13 mouse cellular contexts compared by ENCODE assay signal in genomic region chr19:6530359-6530758, GRCm38 (mm10). TPM values are rescaled to one million over a fixed set of nuclear protein-coding genes. Genes with fewer than 3 reads are reported as not detected.
DNase-seq lines count a peak whose midpoint lies in the region; ATAC-seq lines count a peak whose summit lies in the region.
"Had no signal": no experiment of that assay in that cellular context is flagged by ENCODE, and none has a peak within 500 bp of the region (broad histone marks: within the 10 kb centered on the region; RNA-seq: fewer than 3 reads in every experiment).

No protein-coding gene starts in this region.

- no peak overlapping the region for H3K9ac ChIP-seq in heart, embryonic 15.5 days
- peak overlapping the region; percentile 47 for H3K9ac ChIP-seq in forebrain, embryonic 14.5 days (ENCODE audit: low read length)
- no peak overlapping the region for H3K9ac ChIP-seq in midbrain, embryonic 12.5 days (replicated peaks)
- H3K9ac ChIP-seq: liver, embryonic 14.5 days had no signal

- peaks cover 23% of the 10 kb centered on the region for H3K4me1 ChIP-seq in heart, embryonic 15.5 days (replicated peaks)
- H3K4me1 ChIP-seq in forebrain, embryonic 14.5 days (ENCODE audit: control insufficient read depth, insufficient read depth, low read length): peaks cover 32% of the 10 kb centered on the region
- peaks cover 48% of the 10 kb centered on the region for H3K4me1 ChIP-seq in midbrain, embryonic 12.5 days

- no peak overlapping the region for H3K27ac ChIP-seq in heart, embryonic 15.5 days
- H3K27ac ChIP-seq in forebrain, embryonic 14.5 days (ENCODE audit: low read depth, low read length): peak overlapping the region; percentile 9; the same call in 1 of the 2 replicates
- H3K27ac ChIP-seq in midbrain, embryonic 12.5 days (replicated peaks): 0 out of 2 replicates have a peak overlapping the region, but pooled peaks have one; percentile 36
- H3K27ac ChIP-seq: liver, embryonic 14.5 days had no signal

- H3K36me3 ChIP-seq in heart, embryonic 15.5 days: no peaks in the 10 kb centered on the region
- H3K36me3 ChIP-seq in forebrain, embryonic 14.5 days (ENCODE audit: control insufficient read depth, insufficient read depth, low read length): peaks cover 16% of the 10 kb centered on the region; the same call in 1 of the 2 replicates
- H3K36me3 ChIP-seq in midbrain, embryonic 12.5 days: peaks cover 14% of the 10 kb centered on the region

- 36% methylated on average over 13 of the region's 13 CpGs for WGBS in heart, embryonic 15.5 days
- WGBS in forebrain, embryonic 14.5 days: 20% methylated on average over 13 of the region's 13 CpGs
- WGBS in midbrain, embryonic 12.5 days: 23% methylated on average over 13 of the region's 13 CpGs

- ATAC-seq in heart, embryonic 15.5 days (replicated peaks; ENCODE audit: insufficient number of reproducible peaks, insufficient read depth, low FRiP score, low read depth): no peak
- no peak for ATAC-seq in forebrain, embryonic 14.5 days
- ATAC-seq in midbrain, embryonic 12.5 days (ENCODE audit: low FRiP score, low read depth): no peak

- no peak overlapping the region for H3K4me3 ChIP-seq in heart, embryonic 15.5 days
- peak overlapping the region; percentile 15 for H3K4me3 ChIP-seq in forebrain, embryonic 14.5 days (ENCODE audit: low read depth, low read length)
- no peak overlapping the region for H3K4me3 ChIP-seq in midbrain, embryonic 12.5 days

- DNase-seq in heart, adult 11 months: no peak
- DNase-seq in embryo, embryonic 9.5 days (ENCODE audit: extremely low spot score): peak; percentile 23
- DNase-seq in forebrain, embryonic 14.5 days (ENCODE audit: low spot score): no peak
- no peak for DNase-seq in urinary bladder, adult 2 months (ENCODE audit: low spot score)
- no peak for DNase-seq in frontal cortex, adult 2 months (ENCODE audit: extremely low spot score in 1 of 2, low spot score in 1 of 2)
- DNase-seq in lung, adult 18-20 months: no peak
- DNase-seq: cerebellum, adult 11 months; gastrocnemius, postnatal 36 days; kidney, adult 18-20 months had no signal

- peaks cover 65% of the 10 kb centered on the region for H3K27me3 ChIP-seq in heart, embryonic 15.5 days
- no peaks in the 10 kb centered on the region for H3K27me3 ChIP-seq in forebrain, embryonic 14.5 days (replicated peaks; ENCODE audit: control insufficient read depth, insufficient read depth, low read length)
- H3K27me3 ChIP-seq in midbrain, embryonic 12.5 days: no peaks in the 10 kb centered on the region

- no peaks in the 10 kb centered on the region for H3K9me3 ChIP-seq in heart, embryonic 15.5 days (replicated peaks)
- H3K9me3 ChIP-seq in forebrain, embryonic 14.5 days (replicated peaks; ENCODE audit: control insufficient read depth, low read length): no peaks in the 10 kb centered on the region
- no peaks in the 10 kb centered on the region for H3K9me3 ChIP-seq in midbrain, embryonic 12.5 days
- H3K9me3 ChIP-seq: megakaryocyte, embryonic 14.5 days had no signal

- H3K4me2 ChIP-seq in heart, embryonic 15.5 days: peak overlapping the region; percentile 85; the same call in 1 of the 2 replicates
- H3K4me2 ChIP-seq in forebrain, embryonic 14.5 days (ENCODE audit: low read length): peak overlapping the region; percentile 78
- H3K4me2 ChIP-seq in midbrain, embryonic 12.5 days (replicated peaks): peak overlapping the region; percentile 29

RNA-seq across cellular contexts. Expression of gene Slc22a12, which starts 12.5 kb away (rescaled TPM):
- polyA plus RNA-seq in heart, embryonic 15.5 days (2015; fragmentation: Nextera tagmentation; extraction: Ambion mirVana): not detected in 2 replicates
- not detected in 2 replicates for polyA plus RNA-seq in forebrain, embryonic 14.5 days (2014; fragmentation: Nextera tagmentation; extraction: Ambion mirVana)
- not detected in 2 replicates for polyA plus RNA-seq in midbrain, embryonic 12.5 days (2016; fragmentation: Nextera tagmentation; extraction: Ambion mirVana)
- not detected in 2 replicates for polyA plus RNA-seq in urinary bladder, adult 2 months (2012; rRNA removed)
- 0.08 and 0.10 TPM in 2 replicates for polyA plus RNA-seq in frontal cortex, adult 2 months (2012; rRNA removed)
- polyA plus RNA-seq: liver, embryonic 14.5 days had no signal

Comparison
In these comparisons a context has a peak if more than half of its experiments do, and no peak if none do; other contexts are left out.
1. H3K4me2 ChIP-seq: peak in every context shown above with its lines; median percentile 85 in heart, embryonic 15.5 days; 78 in forebrain, embryonic 14.5 days; 29 in midbrain, embryonic 12.5 days.